Mouse (Mus musculus) forebrain, embryonic 14.5 days (tissue): Measurements from ENCODE around the gene Duoxa2. TPM values are rescaled to one million over a fixed set of nuclear protein-coding genes. Genes with fewer than 3 reads are reported as not detected.

ENCODE experiments used
- ATAC-seq: fragments of 200-750 bp; cut with Nextera tagmentation; 2 replicates; pipeline ENCODE4 v1.8.0; 2017; ENCODE audit warnings: mild to moderate bottlenecking, moderate library complexity
- DNase-seq: peaks from one replicate; pipeline ENCODE4 v3.0.0-alpha.2; 2015; ENCODE audit warnings: low spot score
- H3K27ac ChIP-seq: fragments of 300-500 bp; sonication (generic); 2 replicates; pipeline ENCODE4 v1.5.1; 2014; ENCODE audit warnings: low read depth, mild to moderate bottlenecking, control low read depth, low read length, moderate library complexity
- H3K27me3 ChIP-seq: fragments of 300-500 bp; sonication (generic); replicated peaks from 2 replicates; pipeline ENCODE4 v1.6.1; 2014; ENCODE audit warnings: low read length, control low read depth, mixed read lengths; ENCODE audit not compliant: control insufficient read depth, insufficient read depth
- H3K36me3 ChIP-seq: fragments of 300-500 bp; sonication (generic); 2 replicates; pipeline ENCODE4 v1.6.1; 2014; ENCODE audit warnings: low read length, control low read depth; ENCODE audit not compliant: control insufficient read depth, insufficient read depth
- H3K4me1 ChIP-seq: fragments of 300-500 bp; sonication (generic); 2 replicates; pipeline ENCODE4 v1.6.1; 2014; ENCODE audit warnings: antibody characterized with exemption, low read length, control low read depth; ENCODE audit not compliant: control insufficient read depth, insufficient read depth
- H3K4me2 ChIP-seq: fragments of 300-500 bp; sonication (generic); 2 replicates; pipeline ENCODE4 v1.6.1; 2014; ENCODE audit warnings: mild to moderate bottlenecking, control low read depth, low read length
- H3K4me3 ChIP-seq: fragments of 300-500 bp; sonication (generic); 2 replicates; pipeline ENCODE4 v1.5.1; 2014; ENCODE audit warnings: low read depth, low read length, control low read depth
- H3K9ac ChIP-seq: fragments of 300-500 bp; sonication (generic); 2 replicates; pipeline ENCODE4 v1.6.1; 2014; ENCODE audit warnings: mild to moderate bottlenecking, low read length, control low read depth, moderate library complexity
- H3K9me3 ChIP-seq: fragments of 300-500 bp; sonication (generic); replicated peaks from 2 replicates; pipeline ENCODE4 v1.6.1; 2016; ENCODE audit warnings: low read length, control low read depth, mixed read lengths; ENCODE audit not compliant: control insufficient read depth
- WGBS: fragments of 180-500 bp; shearing (Covaris S2); extraction: QIAGEN DNeasy Blood & Tissue Kit; methylation state at CpG from one replicate; pipeline ENCODE4 v1.1.7; 2014; 5-methylcytosine and 5-hydroxymethylcytosine counted together
- polyA plus RNA-seq: library from polyadenylated mRNA; unstranded; fragments of >200 nt; fragmentation: Nextera tagmentation; extraction: Ambion mirVana; gene quantifications from 2 replicates; pipeline ENCODE4 v1.2.1, GENCODE M21; 2014

The Duoxa2 gene
- polyA plus RNA-seq = not detected in 2 replicates

DNA sequence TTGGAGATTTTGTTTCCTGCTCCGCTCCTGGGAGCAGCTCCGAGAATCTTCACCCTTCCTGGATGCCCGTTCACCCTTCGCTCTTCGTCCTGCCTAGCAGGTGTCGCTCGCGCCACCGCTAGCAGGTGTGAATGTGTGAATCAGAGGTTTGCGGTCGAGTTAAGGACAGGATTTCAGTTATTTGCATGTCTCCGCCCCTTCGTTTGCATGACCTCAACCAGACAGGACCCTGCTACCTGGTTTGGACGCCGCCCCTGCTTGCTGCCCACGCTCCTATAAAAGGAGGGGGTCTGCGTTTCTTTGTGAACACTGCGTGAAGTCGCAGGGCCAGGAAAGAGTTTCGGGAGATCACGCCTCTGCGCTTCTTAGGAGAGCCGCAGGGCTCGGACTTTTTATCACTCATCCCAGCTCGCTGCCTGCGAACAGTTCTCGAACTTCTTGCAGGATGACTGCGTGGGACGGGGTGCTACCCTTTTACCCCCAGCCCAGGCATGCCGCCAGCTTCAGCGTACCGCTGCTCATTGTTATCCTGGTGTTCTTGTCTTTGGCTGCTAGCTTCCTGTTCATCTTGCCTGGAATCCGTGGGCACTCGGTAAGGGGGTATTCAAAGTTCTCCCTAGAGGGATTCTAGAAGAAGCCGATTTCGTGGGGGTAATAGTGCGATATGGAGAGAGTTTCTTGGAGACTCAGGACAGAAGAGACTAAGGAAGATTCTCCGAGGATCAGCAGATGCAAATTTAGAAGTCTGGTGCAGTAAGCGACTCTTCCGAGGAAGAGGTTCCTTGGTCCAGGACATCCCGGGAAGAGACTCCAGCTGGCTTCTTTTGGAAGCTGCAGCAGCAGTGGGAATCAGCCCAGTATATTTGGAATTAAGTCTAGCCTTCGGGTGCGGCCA lies at the start of gene Duoxa2:
Gene Duoxa2 (plus strand): TSS at position 305 of the 895 bp plus-strand sequence.
- Histone ChIP-seq H3K9ac (no peak within 1 kb of the TSS), H3K36me3 (no peaks in the 10 kb centered on the region), H3K9me3 (no peaks in the 10 kb centered on the region), H3K4me1 (peaks cover 21% of the 10 kb centered on the region), H3K4me2 (peak within 1 kb of the TSS; percentile 39), H3K4me3 (peak within 1 kb of the TSS; percentile 13; the same call in 1 of the 2 replicates), H3K27me3 (peaks cover 73% of the 10 kb centered on the region), H3K27ac (no peak within 1 kb of the TSS)
- 1% methylated on average over 43 of the region's 43 CpGs for WGBS
- DNase-seq = no peak
- ATAC-seq = no peak

GRCm38 (mm10) chr2:122255997-122256396 lies 42.7 kb upstream of the Duoxa2 start:
- Histone ChIP-seq H3K9me3 (no peaks in the 10 kb centered on the region), H3K27me3 (no peaks in the 10 kb centered on the region), H3K27ac (no peak overlapping the region), H3K4me2 (no peak overlapping the region), H3K4me1 (no peaks in the 10 kb centered on the region), H3K9ac (no peak overlapping the region), H3K4me3 (no peak overlapping the region), H3K36me3 (no peaks in the 10 kb centered on the region)
- 93% methylated on average over 5 of the region's 5 CpGs for WGBS
- DNase-seq = no peak
- ATAC-seq = no peak

GRCm38 (mm10) chr2:122260729-122261128 lies 38.0 kb upstream of the Duoxa2 start:
- Histone ChIP-seq H3K27ac (no peak overlapping the region), H3K36me3 (no peaks in the 10 kb centered on the region), H3K4me2 (no peak overlapping the region), H3K9ac (no peak overlapping the region), H3K9me3 (no peaks in the 10 kb centered on the region), H3K4me3 (no peak overlapping the region), H3K4me1 (peaks cover 8% of the 10 kb centered on the region), H3K27me3 (no peaks in the 10 kb centered on the region)
- no peak for DNase-seq
- WGBS = 93% methylated on average over 5 of the region's 5 CpGs
- ATAC-seq = no peak

DNA sequence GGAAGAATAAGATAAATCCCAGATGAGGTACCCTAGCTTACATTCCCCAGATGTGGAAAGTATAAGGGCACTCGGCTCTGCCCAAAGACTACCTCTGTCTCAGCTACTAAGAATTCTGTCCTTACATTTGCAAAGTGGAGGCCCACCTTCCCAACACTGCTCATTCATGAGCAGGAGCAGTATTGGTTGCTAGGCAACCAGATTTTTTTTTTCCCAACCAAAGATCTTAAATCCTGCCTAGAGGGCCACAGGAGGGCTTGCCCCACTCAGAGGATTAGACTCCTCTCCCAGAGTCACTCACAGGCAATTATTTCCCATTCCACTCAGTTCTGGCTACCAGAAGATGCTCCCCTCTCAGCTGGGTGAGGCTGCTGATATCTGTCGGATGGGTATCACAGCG lies 34.0 kb upstream of the Duoxa2 start:
- WGBS = 31% methylated on average over 3 of the region's 3 CpGs
- Histone ChIP-seq H3K4me1 (peaks cover 8% of the 10 kb centered on the region), H3K27me3 (no peaks in the 10 kb centered on the region), H3K27ac (no peak overlapping the region), H3K4me3 (no peak overlapping the region), H3K4me2 (no peak overlapping the region), H3K9me3 (no peaks in the 10 kb centered on the region), H3K9ac (no peak overlapping the region), H3K36me3 (no peaks in the 10 kb centered on the region)
- peak; percentile 72 for ATAC-seq
- peak; percentile 78 for DNase-seq

GRCm38 (mm10) chr2:122266407-122267193 lies 32.1 kb upstream of the Duoxa2 start:
- 93% methylated on average over 7 of the region's 7 CpGs for WGBS
- no peak overlapping the region for H3K4me2 ChIP-seq
- no peaks in the 10 kb centered on the region for H3K36me3 ChIP-seq
- no peak overlapping the region for H3K27ac ChIP-seq
- H3K4me1 ChIP-seq = peaks cover 8% of the 10 kb centered on the region
- no peak overlapping the region for H3K4me3 ChIP-seq
- no peaks in the 10 kb centered on the region for H3K27me3 ChIP-seq
- no peak overlapping the region for H3K9ac ChIP-seq
- ATAC-seq = no peak
- H3K9me3 ChIP-seq = no peaks in the 10 kb centered on the region
- no peak for DNase-seq

- WGBS = 91% methylated on average over 3 of the region's 3 CpGs
- Histone ChIP-seq H3K4me3 (no peak overlapping the region), H3K27ac (no peak overlapping the region), H3K4me1 (no peaks in the 10 kb centered on the region), H3K4me2 (no peak overlapping the region), H3K9me3 (no peaks in the 10 kb centered on the region), H3K27me3 (no peaks in the 10 kb centered on the region), H3K36me3 (no peaks in the 10 kb centered on the region), H3K9ac (no peak overlapping the region)
- no peak for DNase-seq
- no peak for ATAC-seq
Observed at GRCm38 (mm10) chr2:122278769-122279168, 19.9 kb upstream of the Duoxa2 start.

- Histone ChIP-seq H3K27ac (no peak overlapping the region), H3K4me2 (no peak overlapping the region), H3K9me3 (no peaks in the 10 kb centered on the region), H3K4me3 (no peak overlapping the region), H3K4me1 (no peaks in the 10 kb centered on the region), H3K36me3 (no peaks in the 10 kb centered on the region), H3K27me3 (no peaks in the 10 kb centered on the region), H3K9ac (no peak overlapping the region)
- DNase-seq (no peak), ATAC-seq (no peak)
- WGBS = 87% methylated on average over 9 of the region's 9 CpGs
Observed at GRCm38 (mm10) chr2:122284091-122284490, 14.6 kb upstream of the Duoxa2 start.

GRCm38 (mm10) chr2:122286137-122286536 lies 12.6 kb upstream of the Duoxa2 start:
- Histone ChIP-seq H3K36me3 (no peaks in the 10 kb centered on the region), H3K4me3 (no peak overlapping the region), H3K4me2 (no peak overlapping the region), H3K27me3 (no peaks in the 10 kb centered on the region), H3K9ac (no peak overlapping the region), H3K27ac (no peak overlapping the region), H3K4me1 (no peaks in the 10 kb centered on the region), H3K9me3 (no peaks in the 10 kb centered on the region)
- DNase-seq (no peak), ATAC-seq (no peak)
- 57% methylated on average over 7 of the region's 7 CpGs for WGBS

DNA sequence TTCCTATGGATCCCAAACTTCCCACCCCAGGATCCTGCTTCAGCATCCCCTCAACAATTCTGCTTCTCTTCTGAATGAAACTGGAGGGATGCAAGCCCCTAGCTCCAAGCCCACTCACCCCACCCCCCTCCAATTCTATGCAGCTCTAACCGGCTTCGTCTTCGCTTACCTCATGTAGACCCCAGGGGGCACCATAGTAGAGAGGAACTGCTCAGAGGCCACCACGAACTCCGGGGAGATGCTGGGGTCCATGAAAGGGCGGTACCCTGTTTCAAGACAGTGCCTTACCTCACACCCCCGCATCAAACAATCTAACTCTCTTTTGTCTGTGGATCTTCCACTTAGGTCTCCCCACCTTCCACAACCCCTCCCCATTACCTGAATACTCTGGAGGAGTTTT lies 3.8 kb upstream of the Duoxa2 start:
- Histone ChIP-seq H3K4me3 (no peak overlapping the region), H3K4me1 (peaks cover 10% of the 10 kb centered on the region), H3K27ac (no peak overlapping the region), H3K9ac (no peak overlapping the region), H3K4me2 (no peak overlapping the region), H3K9me3 (no peaks in the 10 kb centered on the region), H3K36me3 (no peaks in the 10 kb centered on the region), H3K27me3 (peaks cover 46% of the 10 kb centered on the region)
- ATAC-seq (no peak), DNase-seq (no peak)
- 6% methylated on average over 7 of the region's 7 CpGs for WGBS
